Mouse (Mus musculus) thymus, adult 2 months (tissue): ENCODE measurements around the gene Tk1.

Experiments used
- CTCF ChIP-seq: fragments of 200-500 bp; IDR thresholded peaks from 2 replicates; pipeline ENCODE4 v1.5.1; 2012; ENCODE audit warnings: mild to moderate bottlenecking, control low read depth, low read length, moderate library complexity, borderline replicate concordance; ENCODE audit not compliant: control insufficient read depth, poor library complexity, insufficient read depth; ENCODE audit errors: extremely low read depth
- POLR2A ChIP-seq: fragments of 200-500 bp; IDR thresholded peaks from 2 replicates; pipeline ENCODE4 v1.6.1; 2012; ENCODE audit warnings: mild to moderate bottlenecking, low read length, control low read depth, moderate library complexity; ENCODE audit not compliant: control insufficient read depth, poor library complexity, insufficient read depth; ENCODE audit errors: extremely low read depth

DNA sequence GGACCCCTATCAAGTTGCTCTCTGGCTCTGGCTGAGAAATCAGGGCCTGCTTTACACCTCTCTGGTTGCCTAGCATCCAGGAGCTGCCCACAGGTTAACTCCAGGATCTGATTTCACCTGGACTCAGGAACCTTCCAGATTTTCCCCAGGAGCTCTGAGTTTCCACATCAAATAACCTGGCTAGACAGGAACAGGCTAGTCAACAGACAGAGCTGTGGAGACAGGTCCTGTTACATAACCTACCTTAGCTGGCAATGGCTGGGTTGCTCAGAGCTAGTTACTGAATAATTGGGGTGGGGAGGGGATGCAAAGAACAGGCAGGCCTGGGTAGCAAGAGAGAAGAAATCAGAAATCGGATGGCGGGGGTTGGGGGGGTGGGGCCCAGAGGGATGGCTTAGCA is 19.1 kb upstream of the Tk1 start:
- TF ChIP-seq CTCF, result no peak
- no peak for TF ChIP-seq POLR2A
